Mouse (Mus musculus): ENCODE measurements around the gene Cpt1c.
A peak's percentile ranks its signal among the peaks of the same experiment; 100 is the strongest.

The Cpt1c gene

GRCm38 (mm10) chr7:44999753-45000152 lies 25.1 kb upstream of the Cpt1c start:
- no peak for DNase-seq (ENCODE audit: low read depth, low spot score)

- DNase-seq (ENCODE audit: low read depth, low spot score): peak; percentile 71
These were observed 23.9 kb upstream of the Cpt1c start, which contains the start of gene Bcl2l12 for GRCm38 (mm10) chr7:44998501-44998955. TSS of gene Bcl2l12 (minus strand) at chr7:44998712.

- DNase-seq (ENCODE audit: low read depth, low spot score): peak; percentile 48
These were observed 23.3 kb upstream of the Cpt1c start for GRCm38 (mm10) chr7:44997940-44998428.

GRCm38 (mm10) chr7:44997231-44997939 lies 22.7 kb upstream of the Cpt1c start, which contains the start of gene Irf3:
TSS of gene Irf3 (plus strand) at chr7:44997648.
- peak; percentile 97 for DNase-seq (ENCODE audit: low read depth, low spot score)

- no peak for DNase-seq (ENCODE audit: low read depth, low spot score)
These were observed 22.0 kb upstream of the Cpt1c start for GRCm38 (mm10) chr7:44996672-44997071.

- DNase-seq (ENCODE audit: low read depth, low spot score): no peak
These were observed 12.4 kb upstream of the Cpt1c start for GRCm38 (mm10) chr7:44986879-44987718.

GRCm38 (mm10) chr7:44986192-44986878 lies 11.7 kb upstream of the Cpt1c start, which contains the start of gene Prmt1:
TSS of gene Prmt1 (minus strand) at chr7:44986568.
- peak; percentile 100 for DNase-seq (ENCODE audit: low read depth, low spot score)

GRCm38 (mm10) chr7:44985595-44986191 lies 11.0 kb upstream of the Cpt1c start:
- DNase-seq (ENCODE audit: low read depth, low spot score): peak; percentile 94

GRCm38 (mm10) chr7:44984833-44985164 lies 10.1 kb upstream of the Cpt1c start:
- DNase-seq (ENCODE audit: low read depth, low spot score): no peak

- DNase-seq (ENCODE audit: low read depth, low spot score): no peak
These were observed 9.5 kb upstream of the Cpt1c start for GRCm38 (mm10) chr7:44983944-44984832.

GRCm38 (mm10) chr7:44983085-44983484 lies 8.4 kb upstream of the Cpt1c start:
- peak; percentile 86 for DNase-seq (ENCODE audit: low read depth, low spot score)

- DNase-seq (ENCODE audit: low read depth, low spot score): no peak
These were observed 6.9 kb upstream of the Cpt1c start for GRCm38 (mm10) chr7:44981539-44981938.

- no peak for DNase-seq (ENCODE audit: low read depth, low spot score)
These were observed 3.6 kb upstream of the Cpt1c start for GRCm38 (mm10) chr7:44978300-44978699.

- no peak for DNase-seq (ENCODE audit: low read depth, low spot score)
These were observed 417 bp upstream of the Cpt1c start for GRCm38 (mm10) chr7:44975117-44975419.

- peak; percentile 48 for DNase-seq (ENCODE audit: low read depth, low spot score)
These were observed 1.1 kb downstream of the Cpt1c start for GRCm38 (mm10) chr7:44973415-44974130.

- no peak for DNase-seq (ENCODE audit: low read depth, low spot score)
These were observed 3.5 kb downstream of the Cpt1c start for GRCm38 (mm10) chr7:44971142-44971541.

GRCm38 (mm10) chr7:44970231-44970691 lies 4.4 kb downstream of the Cpt1c start:
- DNase-seq (ENCODE audit: low read depth, low spot score): peak; percentile 98

- DNase-seq (ENCODE audit: low read depth, low spot score): peak; percentile 43
These were observed 8.0 kb downstream of the Cpt1c start for GRCm38 (mm10) chr7:44966638-44967037.

- DNase-seq (ENCODE audit: low read depth, low spot score): peak; percentile 47
These were observed 8.7 kb downstream of the Cpt1c start for GRCm38 (mm10) chr7:44965975-44966374.

GRCm38 (mm10) chr7:44964990-44965389 lies 9.7 kb downstream of the Cpt1c start:
- DNase-seq (ENCODE audit: low read depth, low spot score): no peak

Data from R1 (cell line).